Mouse (Mus musculus): ENCODE measurements around the gene Timd2. TPM values are rescaled to one million over a fixed set of nuclear protein-coding genes. Genes with fewer than 3 reads are reported as not detected.

Gene Timd2
- 0.34 TPM for polyA plus RNA-seq (2014; fragmentation: Illumina TruSeq; extraction: RNeasy Lipid Tissue Mini Kit (QIAGEN cat#74804))

GRCm38 (mm10) chr11:46706664-46707356 is at the start of gene Timd2:
Gene Timd2 (minus strand): TSS chr11:46707061.

GRCm38 (mm10) chr11:46735076-46735475 is 28.2 kb upstream of the Timd2 start, which contains the start of gene Havcr1:
Gene Havcr1 (plus strand): TSS chr11:46735080.

GRCm38 (mm10) chr11:46629211-46629795 is 77.6 kb downstream of the Timd2 start, which contains the start of gene Dppa1:
Gene Dppa1 (minus strand): TSS chr11:46629261.

Other genes starting within 250 kb of the Timd2 start
- gene Gm12169, start 182.8 kb downstream of the Timd2 start, polyA plus RNA-seq (2014; fragmentation: Illumina TruSeq; extraction: RNeasy Lipid Tissue Mini Kit (QIAGEN cat#74804)), result not detected
- gene BC053393, start 135.5 kb downstream of the Timd2 start, polyA plus RNA-seq (2014; fragmentation: Illumina TruSeq; extraction: RNeasy Lipid Tissue Mini Kit (QIAGEN cat#74804)), result not detected
- 0.88 TPM for gene Dppa1, start 77.8 kb downstream of the Timd2 start, polyA plus RNA-seq (2014; fragmentation: Illumina TruSeq; extraction: RNeasy Lipid Tissue Mini Kit (QIAGEN cat#74804))
- gene Havcr1, start 28.0 kb upstream of the Timd2 start, polyA plus RNA-seq (2014; fragmentation: Illumina TruSeq; extraction: RNeasy Lipid Tissue Mini Kit (QIAGEN cat#74804)), result 0.43 TPM
- 1.6 TPM for gene Timd4, start 103.7 kb upstream of the Timd2 start, polyA plus RNA-seq (2014; fragmentation: Illumina TruSeq; extraction: RNeasy Lipid Tissue Mini Kit (QIAGEN cat#74804))